Mouse (Mus musculus): Measurements from ENCODE around the gene Riok2. TPM values are rescaled to one million over a fixed set of nuclear protein-coding genes. Genes with fewer than 3 reads are reported as not detected.

Riok2 gene
- total RNA-seq, 2 experiments from 2014 or later = 22.1 to 24.3 TPM

DNA sequence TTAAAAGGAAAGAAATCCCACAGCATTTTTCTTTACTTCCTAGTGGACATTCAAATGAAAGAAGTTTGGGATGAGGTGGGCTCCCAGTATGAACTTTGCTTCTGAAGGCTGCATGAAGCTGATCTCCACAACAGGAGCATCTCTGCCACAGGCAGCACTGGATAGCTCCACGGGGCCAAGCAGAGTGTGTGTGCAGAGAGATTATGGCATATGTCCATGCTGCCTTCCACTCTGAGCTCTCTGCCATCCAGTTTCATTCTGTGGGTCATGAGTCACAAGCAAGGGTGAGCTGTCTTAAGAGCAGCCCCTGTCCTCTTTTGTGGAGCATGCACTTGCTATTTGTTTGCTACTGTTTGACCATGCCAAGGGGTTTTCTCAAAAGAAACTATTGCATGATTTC is 31.5 kb downstream of the Riok2 start:
- DNase-seq = no peak

DNA sequence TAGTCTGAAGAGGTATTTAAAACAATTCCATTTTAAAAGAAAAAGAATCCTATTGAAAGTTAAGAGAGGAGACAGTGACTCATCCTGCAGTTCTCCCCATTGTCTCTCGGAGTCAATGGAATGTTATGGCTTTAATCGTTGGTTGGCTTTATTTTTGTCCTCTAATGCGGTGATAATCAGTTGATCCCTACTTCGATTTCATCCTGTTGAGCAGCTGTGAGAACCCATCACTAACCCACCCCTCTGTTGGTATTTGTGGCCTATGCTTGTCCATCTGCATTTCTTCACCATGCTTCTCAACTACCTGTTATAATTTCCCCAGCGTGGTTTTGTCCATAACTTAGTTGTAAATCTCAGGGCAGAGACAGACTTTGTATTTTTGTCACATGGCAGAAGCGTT is 34.0 kb downstream of the Riok2 start:
- no peak for DNase-seq

DNA sequence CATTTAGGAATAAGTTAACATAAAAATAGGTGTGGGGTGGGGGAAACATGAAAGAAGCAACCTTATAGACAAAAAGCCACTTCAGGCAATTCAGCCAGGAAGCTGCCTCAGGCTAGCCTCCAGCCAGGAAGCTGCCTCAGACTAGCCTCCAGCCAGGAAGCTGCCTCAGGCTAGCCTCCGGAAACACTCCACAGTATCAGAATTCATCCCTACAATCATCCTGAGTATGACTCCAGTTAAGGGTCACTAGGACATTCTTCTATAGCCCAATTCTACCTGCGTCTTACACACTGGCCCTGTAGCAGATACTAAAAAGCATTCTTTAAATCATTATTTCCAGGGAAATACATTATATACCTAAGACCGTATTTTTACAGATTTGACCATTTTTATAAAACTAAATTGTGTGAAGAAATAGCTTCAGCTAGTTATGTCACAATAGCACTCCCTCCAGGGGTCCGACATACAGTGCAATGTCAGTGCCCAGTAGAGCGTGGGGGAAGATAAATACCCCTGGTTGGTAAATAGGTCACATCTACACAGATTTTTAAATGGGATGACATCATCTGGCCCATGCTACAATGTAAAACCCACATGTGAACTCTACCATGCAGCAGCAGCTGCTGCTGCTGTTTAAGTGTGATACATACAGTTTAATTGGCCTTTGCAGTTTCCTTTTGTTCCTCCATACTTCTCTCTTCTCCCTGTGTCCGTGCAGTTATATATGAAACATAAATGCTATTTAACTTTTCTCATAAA is 34.8 kb downstream of the Riok2 start:
- DNase-seq = no peak

DNA sequence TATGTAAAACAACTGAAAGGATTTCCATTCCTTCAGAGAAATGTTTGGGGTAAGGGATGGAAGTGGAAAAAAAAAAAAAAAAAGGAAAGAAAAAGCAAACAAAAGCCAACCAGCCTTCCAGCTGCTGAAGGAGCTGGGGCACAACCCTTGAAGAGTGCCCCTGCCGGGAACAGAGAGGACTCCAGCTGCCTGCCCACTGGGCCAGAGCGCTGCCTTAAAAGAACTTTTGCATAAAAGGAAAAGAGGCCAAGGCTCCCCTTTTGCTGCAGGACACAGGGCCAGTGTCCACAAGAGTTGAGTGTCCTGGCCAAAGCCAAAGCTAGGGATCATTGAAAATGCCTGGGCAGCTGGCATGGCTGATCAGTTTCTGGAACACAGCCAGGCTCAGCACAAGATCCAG is 35.5 kb downstream of the Riok2 start:
- no peak for DNase-seq

DNA sequence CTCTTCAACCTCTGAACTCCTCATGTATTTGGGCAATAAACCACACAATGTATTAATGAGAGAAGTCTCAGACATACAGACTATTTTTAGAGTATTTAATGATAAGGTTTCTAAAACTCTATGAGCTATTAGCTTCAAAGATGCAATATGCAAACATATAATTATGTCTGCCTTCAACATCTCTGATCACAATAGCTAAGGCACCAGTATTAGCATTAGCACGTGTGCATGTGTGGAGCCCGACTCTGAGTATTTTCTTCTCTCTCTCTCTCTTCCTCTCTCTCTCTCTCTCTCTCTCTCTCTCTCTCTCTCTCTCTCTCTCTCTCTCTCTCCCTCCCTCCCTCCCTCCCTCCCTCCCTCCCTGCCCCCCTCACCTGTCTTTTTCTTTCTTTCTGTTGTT is 37.3 kb downstream of the Riok2 start:
- no peak for DNase-seq

DNA sequence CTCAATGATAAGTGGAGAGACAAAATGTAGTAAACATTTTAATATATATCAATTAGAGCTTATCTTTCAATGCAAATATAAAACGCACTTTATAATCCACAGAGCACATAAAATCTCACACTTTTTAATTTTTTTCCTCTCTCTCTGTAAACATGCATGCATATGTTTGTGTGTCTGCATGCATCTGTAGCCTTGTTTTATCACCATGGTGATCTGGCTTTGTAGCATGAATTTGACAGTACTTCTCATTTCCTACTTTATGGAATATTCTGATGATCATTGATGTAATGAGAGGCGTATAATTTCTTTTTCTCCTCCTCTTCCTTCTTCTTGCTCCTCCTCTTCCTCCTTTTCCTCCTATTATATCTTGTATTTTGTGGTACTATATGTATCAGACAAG is 38.1 kb downstream of the Riok2 start:
- DNase-seq = no peak

DNA sequence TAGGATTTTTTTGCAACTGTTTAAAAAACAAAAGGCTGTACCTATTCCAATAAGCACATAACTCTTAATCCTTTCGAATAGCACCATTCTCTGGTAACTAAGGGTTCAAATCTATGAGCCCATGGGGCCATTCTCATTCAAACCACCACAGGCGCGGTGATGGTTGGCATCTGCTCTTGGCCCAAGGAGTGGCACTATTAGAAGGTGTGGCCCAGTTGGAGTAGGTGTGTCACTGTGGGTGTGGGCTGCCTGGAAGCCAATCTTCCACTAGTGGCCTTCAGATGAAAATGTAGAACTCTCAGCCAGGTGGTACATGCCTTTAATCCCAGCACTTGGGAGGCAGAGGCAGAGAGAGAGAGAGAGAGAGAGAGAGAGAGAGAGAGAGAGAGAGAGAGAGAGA is 40.1 kb downstream of the Riok2 start:
- DNase-seq = no peak

DNA sequence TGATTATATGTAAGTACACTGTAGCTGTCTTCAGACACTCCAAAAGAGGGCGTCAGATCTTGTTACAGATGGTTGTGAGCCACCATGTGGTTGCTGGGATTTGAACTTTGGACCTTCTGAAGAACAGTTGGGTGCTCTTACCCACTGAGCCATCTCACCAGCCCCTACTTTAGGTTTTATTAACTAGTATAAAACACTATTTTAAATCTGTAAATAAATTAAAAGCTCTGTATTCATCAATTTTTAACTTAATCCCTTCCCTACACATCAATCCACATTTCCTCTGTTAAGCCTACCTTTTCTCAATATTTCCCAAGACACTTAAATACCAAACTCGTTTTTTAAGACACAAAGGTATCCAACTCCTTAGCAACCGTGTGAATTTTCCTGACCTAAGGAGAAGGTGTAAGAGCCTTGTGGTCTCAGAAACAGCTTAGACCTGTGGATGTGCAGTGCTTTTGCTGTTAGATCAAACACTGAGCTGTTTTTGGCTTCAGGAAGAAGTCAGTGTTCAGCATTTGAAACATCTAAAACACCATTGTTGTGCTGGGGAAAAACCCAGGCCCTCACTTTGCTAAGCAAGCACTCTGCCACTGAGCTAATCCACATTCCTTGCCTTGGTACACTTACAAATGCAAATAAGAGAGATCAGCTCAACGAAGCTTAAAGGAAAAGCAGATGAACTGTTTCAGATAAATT is 50.6 kb downstream of the Riok2 start:
- no peak for DNase-seq

DNA sequence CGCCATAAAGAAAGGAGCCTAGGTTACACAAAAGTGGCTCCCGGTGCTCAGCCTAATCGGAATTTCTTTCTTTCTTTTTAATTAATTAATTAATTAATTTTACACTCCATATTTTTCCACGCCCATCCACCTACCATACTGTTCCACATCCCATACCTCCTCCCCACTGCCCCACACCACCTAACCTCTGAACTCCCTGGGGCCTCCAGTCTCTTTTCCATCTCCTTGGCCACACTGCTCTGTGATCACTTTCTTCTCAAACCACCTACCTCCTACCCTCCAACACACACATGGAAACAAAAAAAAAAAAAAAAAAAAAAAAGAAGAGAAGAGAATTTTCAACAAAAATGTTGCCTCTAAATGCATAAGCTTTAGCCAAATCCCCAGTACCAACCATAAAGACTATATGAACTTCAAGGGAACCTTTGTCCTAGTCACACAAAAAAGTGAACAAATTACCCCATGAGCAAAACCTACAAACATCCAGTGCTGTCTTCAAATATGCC is 51.3 kb downstream of the Riok2 start:
- DNase-seq = no peak

DNA sequence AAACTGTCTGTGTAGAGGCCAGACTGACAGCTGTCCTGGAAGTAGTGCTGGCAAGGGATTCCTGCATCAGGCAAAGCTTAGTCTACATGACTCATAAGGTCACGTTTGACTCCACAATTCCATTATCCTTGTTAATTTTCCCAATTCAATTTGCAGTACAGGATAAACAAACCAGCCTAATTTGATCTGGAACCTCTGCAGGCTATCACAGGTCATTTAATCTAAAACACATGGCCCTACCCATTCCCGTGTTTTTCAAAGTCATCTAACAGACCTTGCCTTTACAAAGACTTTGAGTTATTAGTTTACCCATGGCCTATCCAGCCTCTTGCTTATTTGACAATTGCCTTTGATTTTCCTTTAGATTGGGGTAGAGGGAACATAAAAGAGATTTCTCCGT is 51.8 kb downstream of the Riok2 start:
- no peak for DNase-seq

DNA sequence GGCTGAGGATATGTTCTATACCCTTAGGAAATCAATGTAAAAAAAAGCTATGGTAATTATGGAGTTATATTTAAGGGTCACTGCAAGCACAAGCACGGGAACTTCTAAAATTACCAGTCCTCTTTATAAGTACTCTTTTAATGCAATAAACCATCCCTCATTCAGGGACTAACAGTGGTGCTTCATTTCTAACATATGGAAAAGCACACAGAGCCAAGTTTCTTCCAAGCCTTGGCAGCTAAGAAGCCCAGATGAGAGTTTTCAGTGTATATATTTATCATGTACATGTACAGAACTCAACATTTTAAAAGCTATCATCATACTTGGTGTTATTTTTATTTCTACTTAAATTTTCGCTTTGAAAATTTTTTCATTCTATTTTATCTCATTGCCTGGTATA is 54.8 kb downstream of the Riok2 start:
- DNase-seq = no peak

DNA sequence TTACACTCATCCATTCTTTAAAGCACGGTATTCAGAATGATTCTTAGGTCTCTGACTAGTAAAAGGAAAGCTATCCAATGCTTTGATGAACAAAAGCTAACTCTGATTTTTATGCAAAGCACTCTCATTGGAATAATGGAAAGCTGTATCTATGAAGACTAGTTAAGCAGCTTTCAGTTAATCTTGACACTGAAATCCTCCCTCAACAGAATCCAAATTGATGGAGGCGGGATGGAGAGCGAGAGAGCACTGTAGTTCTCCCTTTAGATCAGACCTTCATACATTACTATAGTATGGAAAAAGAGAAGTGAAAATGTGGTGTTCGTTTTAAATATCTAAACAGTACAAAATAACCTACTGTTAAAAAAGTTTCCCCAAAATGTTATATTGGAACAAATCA is 59.6 kb downstream of the Riok2 start:
- no peak for DNase-seq

DNA sequence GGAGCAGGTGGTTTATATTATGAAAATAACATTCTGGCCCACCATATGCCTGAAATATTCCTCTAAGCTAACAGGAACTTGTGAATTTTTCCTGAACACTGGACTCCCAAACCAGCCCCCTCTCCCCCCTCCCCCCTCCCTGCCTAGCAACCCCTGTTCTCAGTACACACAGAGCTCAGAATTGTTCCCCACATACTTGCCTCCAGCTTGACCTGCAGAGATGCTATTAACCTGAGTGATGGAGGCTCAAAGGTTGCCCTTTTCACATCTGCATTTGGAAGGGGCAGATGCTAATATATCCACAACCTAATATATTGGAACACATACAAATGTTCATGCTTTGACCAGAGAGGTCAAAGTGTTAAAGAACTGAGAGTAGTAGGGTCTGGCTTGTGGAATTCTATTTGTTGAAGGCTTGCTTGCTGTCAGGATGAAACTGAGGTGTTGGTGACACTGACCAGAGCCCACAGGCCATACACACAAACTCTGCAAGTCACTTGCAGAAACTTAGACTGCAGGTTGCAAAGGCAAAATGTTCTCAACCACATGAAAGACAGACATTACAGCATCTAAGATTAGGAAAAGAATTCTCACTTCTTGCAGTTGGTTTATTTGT is 64.6 kb downstream of the Riok2 start:
- DNase-seq = no peak

DNA sequence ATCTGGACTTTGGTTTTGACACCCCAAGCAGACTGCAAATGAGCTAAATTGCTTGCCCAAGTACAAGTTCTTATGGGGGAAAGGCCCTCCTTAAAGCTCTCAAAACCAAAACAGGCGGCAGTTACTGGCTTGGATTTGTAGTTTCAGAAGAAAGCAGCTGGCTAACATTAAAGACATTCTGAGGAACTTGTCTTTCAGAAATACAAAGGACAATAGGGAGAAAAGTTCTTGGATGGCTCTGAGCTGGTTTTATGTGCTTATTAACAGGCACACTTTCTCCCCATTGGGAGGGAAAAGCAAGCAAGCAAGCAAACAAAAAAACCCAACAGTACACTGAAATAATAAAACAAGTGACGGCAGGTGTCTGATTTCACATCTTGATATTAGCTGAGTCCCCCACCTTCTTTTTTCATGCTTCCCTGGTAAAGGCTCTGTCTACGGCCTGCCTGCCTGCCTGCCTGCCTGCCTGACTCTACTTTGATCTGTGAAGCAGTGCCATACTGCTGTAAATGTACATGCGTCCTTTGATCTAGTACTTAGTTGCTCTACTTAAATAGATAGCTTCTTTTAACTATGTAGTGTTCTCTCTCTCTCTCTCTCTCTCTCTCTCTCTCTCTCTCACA is 67.9 kb downstream of the Riok2 start:
- no peak for DNase-seq

DNA sequence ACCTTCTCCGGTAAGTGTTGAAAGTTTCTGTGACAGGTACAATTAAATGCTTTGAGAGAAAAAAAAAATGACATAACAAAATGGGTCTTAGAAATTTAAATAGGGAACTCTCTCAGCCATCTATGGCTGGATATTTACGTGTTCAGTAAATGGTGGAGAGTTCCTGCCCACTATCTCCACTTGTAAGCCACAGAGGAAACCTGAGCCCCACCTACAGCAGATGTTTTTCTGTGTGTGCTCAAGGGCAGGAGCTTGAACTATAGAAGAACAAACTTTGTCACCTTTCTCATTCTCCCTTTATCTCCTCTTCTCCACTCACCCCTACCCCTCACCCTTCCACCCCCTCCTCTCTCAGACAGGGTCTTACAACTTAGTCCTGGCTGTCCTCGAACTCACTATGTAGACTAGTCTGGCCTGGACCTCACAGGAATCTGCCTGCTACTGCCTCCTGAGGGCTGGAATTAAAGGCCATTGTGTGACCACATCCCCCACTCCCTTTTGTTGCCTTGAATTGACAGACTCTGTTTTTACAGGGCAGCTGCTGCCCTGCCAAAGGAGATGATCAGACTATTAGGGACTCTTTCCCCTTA is 70.3 kb downstream of the Riok2 start:
- DNase-seq = no peak

Other genes starting within 250 kb of the Riok2 start
- 10 to 100 TPM in 1 of 2 experiments, 1 to 10 TPM in 1; 7.7 to 10.5 TPM for gene Lix1, start 28.4 kb downstream of the Riok2 start, total RNA-seq (2021)

All from adrenal gland, postnatal 10 days (tissue).